Mouse (Mus musculus): ENCODE measurements around the gene Gramd1b.

Gene Gramd1b

GRCm38 (mm10) chr9:40426282-40426964, 104.8 kb downstream of the Gramd1b start:
- DNase-seq (ENCODE audit: low spot score in 2 of 2), result no peak

- DNase-seq (ENCODE audit: low spot score in 2 of 2), result no peak
These were observed 106.3 kb downstream of the Gramd1b start for GRCm38 (mm10) chr9:40424874-40425273.

GRCm38 (mm10) chr9:40423427-40423867, 107.7 kb downstream of the Gramd1b start:
- peak; percentile 10 to 26 for DNase-seq (ENCODE audit: low spot score in 2 of 2)

GRCm38 (mm10) chr9:40422368-40423057, 108.7 kb downstream of the Gramd1b start:
- no peak for DNase-seq (ENCODE audit: low spot score in 2 of 2)

GRCm38 (mm10) chr9:40420652-40421335, 110.4 kb downstream of the Gramd1b start:
- DNase-seq (ENCODE audit: low spot score in 2 of 2), result no peak

GRCm38 (mm10) chr9:40418803-40419202, 112.4 kb downstream of the Gramd1b start:
- DNase-seq (ENCODE audit: low spot score in 2 of 2), result no peak

GRCm38 (mm10) chr9:40416150-40416549, 115.0 kb downstream of the Gramd1b start:
- DNase-seq (ENCODE audit: low spot score in 2 of 2), result no peak

GRCm38 (mm10) chr9:40414904-40415766, 116.0 kb downstream of the Gramd1b start:
- DNase-seq (ENCODE audit: low spot score in 2 of 2), result peak; percentile 41 to 84

- DNase-seq (ENCODE audit: low spot score in 2 of 2), result peak; percentile 40 to 44
These were observed 116.7 kb downstream of the Gramd1b start for GRCm38 (mm10) chr9:40414498-40414903.

GRCm38 (mm10) chr9:40413601-40414000, 117.6 kb downstream of the Gramd1b start:
- no peak for DNase-seq (ENCODE audit: low spot score in 2 of 2)

- no peak for DNase-seq (ENCODE audit: low spot score in 2 of 2)
These were observed 118.3 kb downstream of the Gramd1b start for GRCm38 (mm10) chr9:40412931-40413330.

GRCm38 (mm10) chr9:40412246-40412645, 118.9 kb downstream of the Gramd1b start:
- no peak for DNase-seq (ENCODE audit: low spot score in 2 of 2)

- no peak for DNase-seq (ENCODE audit: low spot score in 2 of 2)
These were observed 120.3 kb downstream of the Gramd1b start for GRCm38 (mm10) chr9:40410895-40411294.

GRCm38 (mm10) chr9:40409071-40409470, 122.1 kb downstream of the Gramd1b start:
- DNase-seq (ENCODE audit: low spot score in 2 of 2), result no peak

- DNase-seq (ENCODE audit: low spot score in 2 of 2), result no peak
These were observed 122.8 kb downstream of the Gramd1b start for GRCm38 (mm10) chr9:40408415-40408814.

GRCm38 (mm10) chr9:40407876-40408275, 123.3 kb downstream of the Gramd1b start:
- DNase-seq (ENCODE audit: low spot score in 2 of 2), result no peak

GRCm38 (mm10) chr9:40405804-40406203, 125.4 kb downstream of the Gramd1b start:
- DNase-seq (ENCODE audit: low spot score in 2 of 2), result no peak

- no peak for DNase-seq (ENCODE audit: low spot score in 2 of 2)
These were observed 125.9 kb downstream of the Gramd1b start for GRCm38 (mm10) chr9:40405263-40405662.

GRCm38 (mm10) chr9:40404637-40405036, 126.5 kb downstream of the Gramd1b start:
- DNase-seq (ENCODE audit: low spot score in 2 of 2), result no peak

GRCm38 (mm10) chr9:40403750-40404149, 127.4 kb downstream of the Gramd1b start:
- DNase-seq (ENCODE audit: low spot score in 2 of 2), result no peak

- DNase-seq (ENCODE audit: low spot score in 2 of 2), result no peak
These were observed 129.4 kb downstream of the Gramd1b start for GRCm38 (mm10) chr9:40401818-40402217.

- no peak for DNase-seq (ENCODE audit: low spot score in 2 of 2)
These were observed 130.3 kb downstream of the Gramd1b start for GRCm38 (mm10) chr9:40400854-40401253.
